Mouse (Mus musculus) c-Kit-positive CD71-positive TER-119-negative erythroid progenitor cells, embryonic 14.5 days (primary cell): ENCODE measurements around the gene Tll2.

Experiments
- DNase-seq: peaks from one replicate; pipeline ENCODE4 v3.0.0-alpha.2; 2013; ENCODE audit warnings: low read depth

The Tll2 gene

DNA sequence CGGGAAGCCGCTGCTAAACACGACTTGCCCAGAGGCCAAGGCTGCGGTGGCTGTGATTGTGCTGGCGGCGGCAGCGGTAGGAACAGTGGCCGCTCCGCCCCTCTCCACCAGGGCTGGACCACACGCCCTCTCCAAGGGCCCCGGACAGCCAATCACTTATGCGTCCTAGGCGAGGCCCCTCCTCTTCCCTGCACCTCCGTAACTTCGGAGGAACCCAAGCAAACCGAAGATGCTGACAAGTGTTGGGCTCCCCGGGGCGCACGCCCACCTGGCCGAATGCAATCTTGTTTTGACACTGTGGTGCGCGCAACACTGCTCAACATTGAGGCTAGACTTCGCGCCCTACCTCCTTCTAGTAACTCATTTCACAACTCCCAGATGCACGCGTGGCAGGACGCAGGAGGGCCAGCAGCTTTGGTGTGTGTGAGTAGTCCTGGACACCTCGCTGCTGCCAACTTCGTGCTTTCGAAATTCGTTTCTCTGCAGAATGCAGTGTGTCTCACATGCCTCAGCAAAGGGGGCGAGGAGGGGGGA is at the start of gene Tll2:
Gene Tll2, minus strand, starts transcription at position 25 of the 534 bp plus-strand sequence.
- DNase-seq: no peak

DNA sequence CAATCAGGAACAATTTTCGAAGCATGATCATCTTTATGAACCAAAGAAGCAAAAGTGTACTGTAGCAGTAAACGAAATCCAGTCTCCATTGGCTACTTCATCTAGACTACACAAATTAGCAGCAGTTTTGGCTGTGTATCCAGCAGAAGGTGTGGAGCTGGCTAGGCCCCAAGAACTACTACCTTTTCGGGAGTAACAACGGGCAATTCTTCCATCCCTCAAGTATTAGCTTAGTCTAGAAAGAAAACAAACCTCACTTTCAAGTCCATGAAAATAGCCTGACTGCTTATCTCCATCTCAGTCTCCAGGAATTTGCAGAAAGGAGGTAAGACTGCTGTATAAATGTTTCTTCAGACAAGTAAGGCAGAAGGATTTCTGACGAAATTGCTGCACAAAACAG is 47.9 kb upstream of the Tll2 start:
- no peak for DNase-seq

DNA sequence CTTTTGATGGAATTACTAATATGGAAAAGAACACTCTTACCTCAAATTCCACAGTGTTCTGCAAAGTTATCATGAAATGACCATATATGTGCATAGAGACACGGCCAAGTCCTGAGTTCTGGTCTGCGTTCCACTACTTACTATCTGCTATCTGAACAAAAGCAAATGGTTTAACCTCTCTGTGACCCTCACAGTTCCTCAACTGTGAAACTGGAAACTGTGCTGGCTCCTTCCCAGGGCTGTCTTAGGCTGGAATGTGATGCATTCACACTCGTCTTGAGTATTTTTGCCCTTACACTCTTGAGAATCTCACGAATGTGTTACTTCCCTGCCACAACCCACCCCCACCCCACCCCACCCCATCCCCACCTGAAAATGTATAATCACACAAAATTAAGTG is 42.3 kb upstream of the Tll2 start:
- no peak for DNase-seq

DNA sequence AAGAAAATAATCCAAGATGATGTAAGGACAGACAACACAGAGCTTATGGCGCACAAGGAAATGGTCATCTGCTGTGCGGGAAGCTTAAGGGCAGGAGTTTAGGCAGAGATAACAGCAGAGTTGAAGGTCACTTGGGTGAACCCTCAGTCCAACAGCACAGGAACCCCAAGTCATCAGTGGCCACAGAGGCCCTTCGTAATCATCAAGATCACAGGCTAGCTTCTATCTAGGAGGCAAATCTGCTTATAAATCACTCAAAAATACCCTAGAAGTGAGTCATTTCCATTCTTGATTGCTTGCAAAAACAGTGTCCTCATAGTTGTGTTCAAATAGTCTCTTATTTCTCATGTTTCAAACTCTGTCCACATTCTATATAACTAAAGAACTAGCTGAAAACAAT is 41.6 kb upstream of the Tll2 start:
- DNase-seq: no peak

DNA sequence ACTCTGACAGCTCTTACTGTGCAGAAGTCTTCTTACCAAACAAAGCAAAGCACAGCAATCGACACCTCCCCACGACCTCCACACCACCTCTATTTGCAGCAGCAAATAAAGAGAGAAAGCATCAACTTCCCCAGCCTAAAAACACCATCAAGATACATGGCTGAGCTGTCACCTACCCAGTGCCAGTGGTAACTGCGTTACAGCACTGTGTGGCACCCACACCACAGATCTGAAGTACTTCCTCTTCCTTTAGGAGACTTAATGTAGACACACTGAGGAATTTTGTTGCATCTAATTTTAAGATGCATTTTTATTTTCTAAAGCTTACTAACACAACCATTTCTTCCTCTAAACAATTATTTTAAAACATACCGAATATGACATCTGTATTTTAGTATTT is 39.6 kb upstream of the Tll2 start:
- no peak for DNase-seq

DNA sequence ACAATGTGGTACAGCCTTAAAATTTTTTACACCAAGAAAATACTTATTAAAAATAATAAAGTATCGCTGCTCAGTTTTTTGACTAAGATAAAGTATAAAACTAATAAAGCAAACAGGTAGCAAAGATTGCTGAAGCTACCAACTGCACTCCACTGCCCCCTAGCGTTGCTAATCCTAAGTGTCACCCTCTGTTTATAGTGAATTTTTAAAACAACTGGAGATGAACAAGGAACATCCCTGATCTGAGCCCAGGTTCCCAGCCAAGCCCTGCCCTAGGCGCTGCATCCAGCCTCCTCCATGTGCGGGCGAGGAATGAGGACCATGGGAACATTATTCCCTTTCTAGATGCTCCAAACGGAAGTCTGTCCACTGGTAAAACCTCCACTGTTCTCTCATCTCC is 37.9 kb upstream of the Tll2 start:
- peak; percentile 37 for DNase-seq

DNA sequence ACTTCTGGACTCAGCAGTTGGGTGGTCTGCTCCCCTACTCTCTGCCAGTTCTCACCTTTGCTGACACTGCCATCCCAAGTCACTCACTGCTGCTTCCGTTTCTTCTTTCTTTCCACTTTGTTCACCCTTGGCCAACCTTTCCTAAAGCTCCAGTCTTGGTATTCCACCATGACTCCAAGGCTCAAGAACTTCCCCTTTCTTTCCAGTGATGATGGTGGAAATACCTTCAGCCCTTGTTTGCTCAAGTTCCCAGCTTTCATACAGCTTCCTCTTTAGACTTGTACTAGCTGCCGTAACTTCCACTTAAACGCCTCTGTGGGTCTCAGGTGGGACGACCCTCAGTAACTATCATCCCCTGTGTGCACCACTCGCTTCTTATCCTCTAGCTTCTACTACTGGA is 35.4 kb upstream of the Tll2 start:
- no peak for DNase-seq

DNA sequence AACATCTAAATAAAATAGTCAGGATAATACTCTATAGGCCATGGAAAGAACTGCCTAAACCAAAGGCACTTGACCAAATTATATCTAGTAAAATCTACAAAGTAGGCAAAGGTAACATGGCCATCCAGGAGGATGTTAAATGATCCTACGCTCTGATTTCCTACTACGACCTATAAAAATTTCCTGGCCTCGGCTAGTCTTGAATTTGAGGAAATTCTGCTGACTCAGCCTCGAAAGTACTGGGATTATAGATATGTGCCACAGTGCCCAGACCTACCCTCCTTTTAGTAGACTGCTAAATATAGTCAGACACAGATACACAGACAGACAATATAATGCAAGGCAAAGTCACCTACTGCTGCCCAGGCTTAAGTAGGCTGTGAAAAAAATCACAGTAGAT is 27.1 kb upstream of the Tll2 start:
- no peak for DNase-seq

DNA sequence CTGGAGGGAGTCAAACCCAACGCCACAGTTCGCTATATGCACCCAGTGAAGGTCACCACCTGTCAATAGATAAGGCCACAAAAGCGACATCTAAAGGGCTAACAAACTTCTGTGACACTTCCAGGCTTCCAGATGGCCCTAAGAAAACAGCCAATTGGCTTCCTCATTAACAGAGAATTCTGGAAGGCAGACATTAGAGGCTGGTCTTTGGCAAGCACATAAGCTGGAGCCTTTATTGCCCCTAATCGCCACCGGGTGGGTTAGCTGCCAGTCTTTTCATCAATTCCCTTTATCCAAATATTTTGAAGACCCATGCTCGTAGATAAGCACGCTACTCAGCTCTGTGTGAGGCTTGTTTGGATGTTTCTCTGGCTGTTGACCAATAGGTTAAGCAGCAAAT is 1.7 kb upstream of the Tll2 start:
- DNase-seq: no peak

DNA sequence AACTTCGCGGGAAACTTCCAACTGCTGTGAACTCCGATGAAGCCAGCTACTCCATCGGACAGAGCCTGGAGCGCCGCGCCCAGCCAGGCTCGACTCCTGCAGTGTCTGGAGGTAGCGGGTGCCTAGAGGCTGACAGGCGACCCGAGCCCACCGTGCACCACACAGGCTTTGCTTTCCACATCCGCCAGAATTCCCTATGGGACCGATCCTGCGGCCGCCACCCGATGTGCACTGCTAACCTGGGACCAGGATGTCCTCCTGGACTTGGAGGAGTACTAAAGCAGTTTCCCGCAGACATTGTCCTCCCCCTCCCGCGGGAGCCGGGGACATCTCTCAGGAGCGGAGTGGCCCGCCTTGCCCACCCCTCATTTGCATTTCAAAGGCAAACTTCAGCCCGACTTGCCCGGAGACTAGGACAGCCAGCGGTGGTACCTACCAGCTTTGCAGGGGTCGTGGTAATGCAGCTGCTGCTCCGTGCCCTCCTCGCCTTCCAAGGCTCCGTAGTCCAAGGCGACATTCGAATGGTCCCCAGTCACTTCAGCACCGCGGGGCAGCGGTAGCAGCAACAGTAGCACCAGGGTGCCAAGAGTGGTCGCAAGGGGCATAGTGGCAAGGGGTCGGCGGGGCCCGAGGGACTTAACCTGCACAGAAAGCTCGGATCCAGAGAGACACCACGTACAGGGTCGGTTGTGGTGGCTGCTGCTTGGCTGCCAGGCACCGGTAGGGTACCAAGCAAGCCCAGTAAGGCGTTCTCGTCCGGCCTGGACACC is 409 bp downstream of the Tll2 start:
- DNase-seq: no peak

DNA sequence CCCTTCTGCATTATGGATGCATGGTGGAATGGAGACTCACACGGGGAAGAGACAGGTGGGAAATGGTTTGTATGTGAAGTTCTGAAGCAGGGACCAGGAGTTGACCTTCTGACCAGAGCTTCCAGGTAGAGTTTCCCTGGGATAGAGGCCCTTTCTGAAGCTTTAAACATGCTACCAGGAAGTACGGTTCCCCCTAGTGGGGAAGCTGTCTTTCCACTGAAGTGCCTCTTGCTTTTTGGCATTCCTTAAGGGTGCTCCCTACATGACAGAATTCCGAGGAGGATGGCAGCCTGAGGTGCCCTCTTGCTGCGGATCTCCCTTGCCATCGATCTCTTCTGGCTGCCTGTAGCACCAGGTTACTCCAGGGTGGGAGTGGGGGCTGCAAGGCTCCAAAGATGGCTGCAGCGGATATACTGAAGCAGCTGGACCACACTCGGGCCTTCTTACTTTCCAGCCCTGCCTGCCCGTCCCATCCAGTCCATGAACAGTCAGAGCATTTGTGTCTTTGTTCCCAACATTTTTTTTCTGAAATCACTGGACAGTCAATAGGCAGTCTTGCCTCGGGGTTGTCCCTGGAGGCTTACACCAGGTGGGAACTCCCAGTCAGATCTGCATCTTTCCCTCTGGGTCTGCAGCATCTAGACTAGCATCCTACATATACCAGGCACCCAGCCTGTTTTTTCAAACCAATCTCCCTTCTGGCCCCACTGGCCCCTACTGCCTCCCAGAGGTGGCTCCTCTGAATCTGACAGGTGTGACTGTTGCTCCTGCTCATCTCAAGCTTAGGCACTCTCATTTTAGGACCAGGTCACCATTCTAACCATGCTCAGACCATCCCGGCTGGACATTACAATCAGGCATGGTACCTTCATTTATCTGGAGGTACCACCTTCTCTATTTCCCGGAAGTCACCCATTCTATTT is 2.2 kb downstream of the Tll2 start:
- DNase-seq: no peak

DNA sequence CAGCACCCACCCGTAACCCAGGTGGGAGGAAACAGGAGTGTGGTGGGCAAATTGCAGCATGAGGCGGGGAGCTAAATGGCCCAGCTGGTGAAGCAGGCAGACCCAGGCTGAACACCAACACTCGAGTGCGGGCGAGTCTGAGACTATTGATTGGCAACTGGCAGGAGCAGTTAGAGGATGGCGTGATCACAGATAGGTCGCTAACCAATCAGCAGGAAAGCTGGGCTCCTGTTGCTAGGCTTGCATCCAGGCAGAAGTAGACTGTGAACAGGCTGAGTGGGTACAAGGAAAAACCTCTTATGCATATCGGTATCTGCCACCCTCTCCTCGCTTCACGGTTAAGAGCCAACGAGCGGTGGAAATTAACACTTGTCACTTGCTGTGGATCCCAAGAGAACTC is 9.0 kb downstream of the Tll2 start:
- DNase-seq: no peak

DNA sequence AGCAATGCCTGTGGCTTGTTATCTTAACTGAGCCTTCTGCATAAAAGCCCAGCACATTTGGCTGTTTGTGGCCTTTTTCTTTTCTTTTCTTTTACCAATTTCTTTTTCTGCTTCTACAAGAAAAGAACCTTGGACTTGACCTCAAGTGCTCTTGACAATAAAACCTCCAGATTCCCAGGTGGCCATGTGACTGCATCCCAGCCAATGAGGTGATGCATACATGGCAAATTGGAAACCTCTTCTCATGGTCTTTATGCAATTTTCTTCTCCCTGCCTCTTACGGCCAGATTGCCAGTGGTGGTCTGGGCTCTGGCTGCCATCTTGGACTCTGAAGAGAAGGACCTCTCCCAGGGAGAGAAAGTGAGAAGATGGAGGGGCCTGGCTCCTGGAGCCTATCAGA is 13.3 kb downstream of the Tll2 start:
- no peak for DNase-seq

DNA sequence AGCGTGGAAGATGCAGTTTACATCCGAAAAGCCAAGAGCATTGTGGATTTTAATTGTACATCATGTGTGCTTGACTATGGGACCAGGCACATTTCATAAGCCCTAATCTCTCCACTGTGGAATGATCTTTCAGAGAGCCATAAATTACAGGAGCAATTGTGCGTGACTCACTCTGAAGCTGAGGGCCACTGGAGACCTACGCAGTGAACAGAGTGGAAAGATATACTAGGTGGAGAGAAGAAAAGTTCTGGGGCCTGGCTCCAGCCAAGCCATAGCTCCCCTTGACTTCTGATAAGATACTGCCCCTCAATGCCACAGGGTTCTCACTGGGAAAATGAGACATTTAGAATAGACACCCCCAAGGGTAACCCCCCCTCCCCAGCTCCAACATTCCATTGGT is 13.7 kb downstream of the Tll2 start:
- DNase-seq: no peak

DNA sequence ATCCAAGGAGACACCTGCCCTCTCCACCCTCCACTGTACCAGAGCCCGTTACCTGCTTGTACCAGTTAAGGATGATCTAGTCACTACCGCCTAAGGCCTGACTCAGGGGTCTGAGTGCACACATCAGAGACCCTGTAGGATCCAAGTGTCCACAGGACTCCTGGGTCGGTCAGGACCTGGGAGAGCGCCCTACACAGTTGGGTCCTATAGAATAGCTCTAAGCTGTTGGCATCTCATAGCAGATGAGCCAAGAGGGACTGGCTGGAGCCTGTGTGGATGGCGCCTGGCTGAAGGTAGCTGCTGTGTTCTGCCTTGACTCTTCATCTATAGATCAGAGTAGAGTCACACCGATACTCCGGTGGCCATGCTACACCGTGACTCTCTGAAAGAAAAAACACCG is 14.9 kb downstream of the Tll2 start:
- DNase-seq: no peak

DNA sequence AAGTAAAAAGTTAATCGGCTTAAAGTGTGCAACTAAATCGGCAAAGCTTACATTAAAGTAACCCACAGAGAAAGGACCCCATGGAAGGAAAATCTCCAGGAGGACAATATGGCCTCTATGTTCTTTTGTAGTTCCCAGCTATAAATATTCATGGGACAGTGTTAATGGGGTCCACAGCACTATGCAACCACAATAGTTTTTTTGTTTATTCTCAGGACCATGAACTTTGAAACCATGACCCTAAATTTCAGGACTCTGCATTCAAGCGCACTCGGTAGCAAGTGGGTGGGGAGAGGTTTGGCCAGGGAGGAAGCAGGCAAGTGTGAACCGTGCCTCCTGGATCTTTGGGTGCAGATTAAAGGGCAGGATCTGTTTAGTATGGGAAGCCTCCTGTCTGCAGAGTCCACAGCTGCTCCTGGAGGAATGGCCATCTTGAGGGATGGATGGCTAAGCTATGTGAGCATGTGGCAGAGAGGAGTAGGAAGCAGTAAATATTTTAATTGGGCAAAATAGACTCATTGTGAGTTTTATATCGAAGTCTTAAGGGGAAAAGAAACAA is 15.7 kb downstream of the Tll2 start:
- DNase-seq: no peak

DNA sequence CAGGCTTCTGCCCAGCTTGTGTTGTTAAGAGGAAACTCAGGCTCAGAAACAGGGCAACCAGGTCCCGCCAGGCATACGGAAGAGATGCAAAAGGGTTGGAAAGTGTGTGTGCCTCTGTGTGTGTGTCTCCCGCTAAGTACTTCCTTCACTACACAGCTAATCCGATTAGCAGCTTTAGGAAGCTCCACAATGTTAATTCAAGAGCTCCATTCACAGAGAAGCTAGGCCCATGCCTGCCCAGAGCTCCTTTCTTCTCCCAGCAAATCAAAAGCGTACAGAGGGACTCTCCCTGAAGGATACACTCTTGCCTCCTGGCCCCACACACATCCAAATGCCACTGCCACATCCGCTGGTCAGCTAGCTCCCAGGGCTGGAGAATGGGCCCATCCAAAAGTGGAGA is 29.3 kb downstream of the Tll2 start:
- DNase-seq: no peak

DNA sequence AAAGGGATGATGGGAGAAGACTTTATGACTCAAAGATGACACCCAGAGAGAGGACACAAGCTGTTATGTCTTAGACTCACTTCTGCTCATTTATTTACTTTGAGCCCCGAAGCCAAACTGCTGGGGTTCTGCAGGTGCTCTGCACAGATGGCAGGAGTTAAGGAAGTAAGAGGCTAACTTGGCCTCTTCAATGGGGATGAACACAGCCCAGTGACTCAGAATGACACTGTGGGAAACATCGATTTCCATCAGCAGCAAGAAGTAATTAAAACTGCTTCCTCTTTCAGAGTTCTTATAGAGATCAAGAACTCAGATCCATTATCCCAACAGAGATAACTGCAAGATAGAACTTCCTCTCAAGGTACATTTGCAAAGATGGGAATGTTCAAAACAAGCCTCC is 29.8 kb downstream of the Tll2 start:
- DNase-seq: no peak

DNA sequence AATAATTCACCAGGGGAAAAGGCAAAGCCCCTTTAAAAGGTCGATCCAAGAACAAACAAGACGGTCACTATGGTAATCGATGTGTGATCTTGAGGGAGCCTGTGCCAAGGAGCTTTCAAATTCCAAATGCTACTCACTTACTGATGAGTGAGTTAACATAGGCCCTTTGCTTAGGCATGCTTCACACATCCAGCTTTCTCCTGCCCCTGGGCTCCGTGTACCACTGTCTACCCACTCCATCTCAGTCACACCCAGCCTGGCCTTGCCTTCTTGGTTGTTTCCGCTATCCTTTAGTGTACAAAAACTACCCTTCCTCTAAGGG is 40.8 kb downstream of the Tll2 start:
- no peak for DNase-seq

DNA sequence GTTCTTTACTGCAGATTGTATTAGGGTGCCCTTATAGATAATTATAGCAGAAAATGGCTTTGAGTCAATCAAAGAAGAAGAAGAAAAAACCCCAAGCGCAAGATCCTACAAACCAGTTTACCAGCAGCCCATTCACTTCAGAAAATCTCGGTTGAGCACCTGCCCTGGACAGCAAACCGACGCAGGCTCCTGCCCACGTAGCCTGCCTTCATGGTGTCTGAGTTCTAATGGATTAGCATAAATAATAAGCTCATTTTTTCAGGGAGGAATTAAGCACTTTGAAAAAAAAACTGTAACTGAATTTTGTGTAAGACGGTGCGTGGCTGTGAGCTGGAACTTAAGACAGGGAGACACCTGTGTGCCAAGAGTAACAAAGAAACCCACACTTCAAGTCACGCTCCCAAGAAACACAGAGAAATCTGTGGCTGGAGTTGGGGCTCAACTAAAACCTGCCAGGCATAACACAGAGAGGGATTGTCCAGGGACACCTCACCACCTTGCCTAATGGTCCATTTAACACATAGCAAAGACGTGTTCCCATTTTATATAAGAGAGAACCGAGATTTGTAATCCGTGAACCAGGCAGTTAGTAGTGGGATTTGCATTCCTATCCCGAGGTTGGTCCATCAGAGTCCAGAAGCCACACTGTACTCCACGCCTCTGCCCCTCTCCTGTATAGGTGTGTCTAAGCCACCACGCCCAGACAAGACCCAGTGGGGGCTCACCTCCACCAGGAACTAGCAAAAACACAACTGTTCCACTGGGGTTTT is 41.3 kb downstream of the Tll2 start:
- no peak for DNase-seq

DNA sequence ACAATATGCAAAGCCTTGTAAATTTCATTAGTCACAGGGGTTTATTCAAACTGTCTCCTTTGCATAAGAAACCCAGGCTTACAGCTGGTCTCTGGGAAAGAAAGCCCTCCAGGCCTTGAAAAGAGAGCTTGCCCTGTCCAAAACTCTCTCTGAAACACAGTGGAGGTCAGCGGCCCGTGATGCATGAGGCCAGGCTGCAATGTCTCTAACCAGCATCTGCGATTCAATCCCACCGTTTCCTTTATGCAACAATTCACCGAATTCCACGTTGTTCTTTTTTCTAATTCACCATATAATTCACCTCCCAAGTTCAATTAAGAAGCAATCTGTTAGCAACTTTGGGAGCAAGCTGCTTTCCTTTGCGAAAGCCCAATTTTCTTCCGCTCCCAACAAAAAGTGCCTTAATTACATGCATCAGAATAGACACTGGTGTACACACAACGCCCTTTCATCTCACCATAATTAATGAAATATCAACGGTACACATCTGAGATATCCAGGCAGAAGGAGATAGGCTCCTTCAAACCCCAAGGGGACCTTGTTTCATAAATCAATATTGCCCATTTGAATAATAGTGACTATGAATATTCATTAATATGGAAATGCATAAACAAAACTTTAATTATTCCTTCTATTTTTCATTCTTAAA is 42.1 kb downstream of the Tll2 start:
- DNase-seq: no peak

DNA sequence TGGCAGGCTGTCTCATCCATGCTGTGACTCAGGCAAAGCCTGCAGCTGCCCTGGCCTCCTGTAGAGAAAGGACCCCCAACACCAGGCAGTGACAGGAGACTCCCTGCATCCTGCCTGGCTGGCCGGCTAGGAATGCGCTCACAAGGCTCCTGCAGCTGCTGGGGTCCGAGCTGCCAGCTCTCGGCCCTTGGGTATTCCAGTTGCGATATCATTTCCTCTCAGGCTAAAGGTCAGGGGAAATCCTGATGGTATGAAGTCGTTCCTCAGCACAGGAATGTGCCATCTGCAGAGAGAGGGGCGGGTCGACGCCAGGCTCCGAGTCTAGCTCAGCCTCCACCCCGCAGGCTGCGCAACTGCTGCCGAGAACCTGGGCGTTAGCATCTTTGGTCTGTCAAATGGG is 46.2 kb downstream of the Tll2 start:
- DNase-seq: no peak
